Comparison of ENCODE assay signal across 18 mouse cellular contexts in genomic region chr4:44003622-44004021, GRCm38 (mm10). TPM values are rescaled to one million over a fixed set of nuclear protein-coding genes. Genes with fewer than 3 reads are reported as not detected.
DNase-seq lines count a peak whose midpoint lies in the region; ATAC-seq and TF ChIP-seq lines count a peak whose summit lies in the region.
"Had no signal": no experiment of that assay in that cellular context is flagged by ENCODE, and none has a peak within 500 bp of the region (broad histone marks: within the 10 kb centered on the region; RNA-seq: fewer than 3 reads in every experiment).

No protein-coding gene starts in this region.

- no peak overlapping the region for H3K4me2 ChIP-seq in hindbrain, postnatal 0 days (ENCODE audit: low read depth, low read length)
- H3K4me2 ChIP-seq in forebrain, embryonic 13.5 days, result no peak overlapping the region
- H3K4me2 ChIP-seq: embryonic facial prominence, embryonic 13.5 days had no signal

- peak; percentile 79 for ATAC-seq in megakaryocyte-erythroid progenitor cell, adult 5-6 weeks (replicated peaks; ENCODE audit: low FRiP score, low TSS enrichment, poor library complexity, severe bottlenecking)
- ATAC-seq in hindbrain, postnatal 0 days, result no peak
- no peak for ATAC-seq in forebrain, embryonic 13.5 days
- ATAC-seq: forebrain, postnatal 0 days had no signal

- no peaks in the 10 kb centered on the region for H3K27me3 ChIP-seq in hindbrain, postnatal 0 days (ENCODE audit: insufficient read depth, low read length)
- no peaks in the 10 kb centered on the region; the same call in 1 of the 2 replicates for H3K27me3 ChIP-seq in forebrain, embryonic 13.5 days
- H3K27me3 ChIP-seq: embryonic facial prominence, embryonic 13.5 days had no signal

- TF ChIP-seq CTCF in hindbrain, postnatal 0 days (IDR thresholded peaks at IDR 0.05; ENCODE audit: low read depth), result no peak

- no peaks in the 10 kb centered on the region for H3K4me1 ChIP-seq in hindbrain, postnatal 0 days (ENCODE audit: insufficient read depth, low read length)
- no peaks in the 10 kb centered on the region for H3K4me1 ChIP-seq in forebrain, embryonic 13.5 days
- H3K4me1 ChIP-seq: embryonic facial prominence, embryonic 13.5 days; midbrain, embryonic 10.5 days had no signal

- 87% methylated on average over 6 of the region's 6 CpGs for WGBS in hindbrain, postnatal 0 days
- WGBS in forebrain, embryonic 13.5 days, result 91% methylated on average over 6 of the region's 6 CpGs

- no peak overlapping the region for H3K9ac ChIP-seq in hindbrain, postnatal 0 days (replicated peaks; ENCODE audit: low read length)
- no peak overlapping the region for H3K9ac ChIP-seq in forebrain, embryonic 13.5 days
- H3K9ac ChIP-seq: embryonic facial prominence, embryonic 13.5 days; forebrain, postnatal 0 days had no signal

- no peaks in the 10 kb centered on the region for H3K36me3 ChIP-seq in hindbrain, postnatal 0 days (ENCODE audit: insufficient read depth, low read length)
- no peaks in the 10 kb centered on the region for H3K36me3 ChIP-seq in forebrain, embryonic 13.5 days (ENCODE audit: poor library complexity, severe bottlenecking)
- H3K36me3 ChIP-seq: embryonic facial prominence, embryonic 13.5 days; midbrain, embryonic 10.5 days had no signal

- H3K27ac ChIP-seq in hindbrain, postnatal 0 days, result no peak overlapping the region
- H3K27ac ChIP-seq in forebrain, embryonic 13.5 days, result no peak overlapping the region
- H3K27ac ChIP-seq: embryonic facial prominence, embryonic 13.5 days; midbrain, embryonic 10.5 days had no signal

- no peaks in the 10 kb centered on the region for H3K9me3 ChIP-seq in hindbrain, postnatal 0 days (ENCODE audit: low read length)
- no peaks in the 10 kb centered on the region for H3K9me3 ChIP-seq in forebrain, embryonic 13.5 days (replicated peaks)

- no peak overlapping the region for H3K4me3 ChIP-seq in hindbrain, postnatal 0 days (ENCODE audit: low read length)
- H3K4me3 ChIP-seq in forebrain, embryonic 13.5 days, result no peak overlapping the region
- H3K4me3 ChIP-seq: embryonic facial prominence, embryonic 13.5 days; midbrain, embryonic 10.5 days had no signal

- peak; percentile 38 for DNase-seq in lung, postnatal 36 days
- DNase-seq in lung, postnatal 10 days, result no peak
- peak; percentile 92 for DNase-seq in R1 (ENCODE audit: low read depth, low spot score)
- DNase-seq in fat pad, adult 2 months (ENCODE audit: extremely low read depth, low read depth, low spot score), result peak; percentile 31
- DNase-seq in hindbrain, postnatal 0 days (ENCODE audit: low spot score), result no peak
- DNase-seq: adrenal gland, adult 8-10 months; cerebellum, postnatal 36 days; forebrain, postnatal 0 days; gastrocnemius, postnatal 25 days; heart, postnatal 10 days; kidney, adult 9 months; thymus, adult 2 months had no signal

RNA-seq across cellular contexts. Expression of gene Clta, which starts 0.6 kb away (rescaled TPM):
- 198 and 217 TPM in 2 replicates for total RNA-seq in megakaryocyte-erythroid progenitor cell, adult 5-6 weeks (2014; fragmentation: Nextera tagmentation)
- total RNA-seq in megakaryocyte-erythroid progenitor cell, adult 5-6 weeks (2017), result 368 and 393 TPM in 2 replicates
- total RNA-seq in hindbrain, postnatal 0 days (2014; rRNA removed), result 366 and 404 TPM in 2 replicates
- 379 and 380 TPM in 2 replicates for polyA plus RNA-seq in hindbrain, postnatal 0 days (2015; fragmentation: Nextera tagmentation; extraction: Ambion mirVana)
- polyA plus RNA-seq in forebrain, embryonic 13.5 days (2015; fragmentation: Nextera tagmentation; extraction: Ambion mirVana), result 249 and 262 TPM in 2 replicates

RNA-seq across cellular contexts. Expression of gene Ccin, which starts 20.3 kb away (rescaled TPM):
- total RNA-seq in megakaryocyte-erythroid progenitor cell, adult 5-6 weeks (2014; fragmentation: Nextera tagmentation), result not detected in 2 replicates
- not detected in 2 replicates for total RNA-seq in megakaryocyte-erythroid progenitor cell, adult 5-6 weeks (2017)
- 0.29 TPM in 1 of 2 replicates, not detected in the other for total RNA-seq in hindbrain, postnatal 0 days (2014; rRNA removed)
- polyA plus RNA-seq in hindbrain, postnatal 0 days (2015; fragmentation: Nextera tagmentation; extraction: Ambion mirVana), result not detected in 2 replicates
- not detected in 2 replicates for polyA plus RNA-seq in forebrain, embryonic 13.5 days (2015; fragmentation: Nextera tagmentation; extraction: Ambion mirVana)
- total RNA-seq: adrenal gland, adult 8-10 months; gastrocnemius, postnatal 25 days; layer of hippocampus, adult 18-20 months; left cerebral cortex, postnatal 25 days had no signal
- polyA plus RNA-seq: embryonic facial prominence, embryonic 13.5 days; forebrain, postnatal 0 days; midbrain, embryonic 10.5 days had no signal

RNA-seq across cellular contexts. Expression of gene Glipr2, which starts 46.4 kb away (rescaled TPM):
- total RNA-seq in megakaryocyte-erythroid progenitor cell, adult 5-6 weeks (2014; fragmentation: Nextera tagmentation), result 10.9 and 12.6 TPM in 2 replicates
- 12.2 and 13.9 TPM in 2 replicates for total RNA-seq in megakaryocyte-erythroid progenitor cell, adult 5-6 weeks (2017)
- 24.9 and 27.8 TPM in 2 replicates for total RNA-seq in hindbrain, postnatal 0 days (2014; rRNA removed)
- 21.0 and 23.4 TPM in 2 replicates for polyA plus RNA-seq in hindbrain, postnatal 0 days (2015; fragmentation: Nextera tagmentation; extraction: Ambion mirVana)
- 37.1 and 38.7 TPM in 2 replicates for polyA plus RNA-seq in forebrain, embryonic 13.5 days (2015; fragmentation: Nextera tagmentation; extraction: Ambion mirVana)

Comparison
In these comparisons a context has a peak if more than half of its experiments do, and no peak if none do; other contexts are left out.
1. DNase-seq: peak in lung, postnatal 36 days (single experiment), R1 (single experiment) and fat pad, adult 2 months (single experiment); none in lung, postnatal 10 days (single experiment) and hindbrain, postnatal 0 days (single experiment).